Mouse (Mus musculus) bone marrow macrophage, adult 2 months (primary cell): ENCODE data around the gene Plekhg1.

Source experiments
- CTCF ChIP-seq: IDR thresholded peaks from 2 replicates; pipeline ENCODE4 v1.5.1; 2012; ENCODE audit warnings: low read depth, mild to moderate bottlenecking, low read length, moderate library complexity
- POLR2A ChIP-seq: IDR thresholded peaks from 2 replicates; pipeline ENCODE4 v1.6.1; 2012; ENCODE audit warnings: mild to moderate bottlenecking, low read depth, low read length, borderline replicate concordance

- TF ChIP-seq CTCF (no peak), POLR2A (no peak)
Measured at GRCm38 (mm10) chr10:3844430-3844829, 104.3 kb downstream of the Plekhg1 start.
